Comparison of ENCODE assay signal across 9 mouse cellular contexts in the genomic region with DNA sequence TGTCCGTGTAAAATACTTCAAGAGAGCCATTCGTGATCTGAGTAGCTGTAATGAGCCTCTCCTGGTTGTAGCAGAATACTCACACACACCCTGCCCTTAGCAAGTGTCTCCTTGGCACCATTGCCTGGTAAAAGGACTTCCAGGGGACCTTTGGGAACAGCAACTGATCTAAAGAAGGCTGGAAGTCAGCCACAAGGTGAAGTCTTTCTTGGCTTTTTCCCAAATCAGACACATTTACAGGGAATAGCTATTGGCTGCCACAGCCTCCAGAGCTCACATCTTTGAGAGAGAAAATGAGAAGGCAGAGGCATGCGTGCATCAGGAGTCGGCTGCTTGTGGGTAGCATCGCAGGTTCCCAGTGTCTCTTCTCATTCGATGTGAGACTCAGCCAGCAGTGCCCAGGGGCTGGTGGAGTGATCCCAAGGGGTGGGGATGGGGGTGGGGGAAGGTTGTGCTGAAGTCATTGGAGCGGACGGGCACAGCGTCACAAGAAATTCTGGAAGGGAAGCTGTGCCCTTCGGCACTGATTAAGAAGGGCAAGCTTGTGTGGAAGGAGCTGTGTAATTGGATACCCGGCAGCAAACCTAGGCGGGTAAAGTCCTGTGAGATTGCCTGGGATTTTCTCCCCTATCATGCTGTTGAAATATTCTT.
A peak's percentile ranks its signal among the peaks of the same experiment; 100 is the strongest.
DNase-seq lines count a peak whose midpoint lies in the region; ATAC-seq and TF ChIP-seq lines count a peak whose summit lies in the region.
"Had no signal": no experiment of that assay in that cellular context is flagged by ENCODE, and none has a peak within 500 bp of the region (broad histone marks: within the 10 kb centered on the region; RNA-seq: fewer than 3 reads in every experiment).

No protein-coding gene starts in this region.

- H3K27ac ChIP-seq in heart, embryonic 13.5 days (replicated peaks): no peak overlapping the region
- 0 out of 2 replicates have a peak overlapping the region, but pooled peaks have one; percentile 4 for H3K27ac ChIP-seq in embryonic facial prominence, embryonic 12.5 days
- H3K27ac ChIP-seq in kidney, postnatal 0 days: no peak overlapping the region

- peaks cover 20% of the 10 kb centered on the region for H3K4me1 ChIP-seq in heart, embryonic 13.5 days
- H3K4me1 ChIP-seq in embryonic facial prominence, embryonic 12.5 days: peaks cover 33% of the 10 kb centered on the region
- no peaks in the 10 kb centered on the region; the same call in 1 of the 2 replicates for H3K4me1 ChIP-seq in kidney, postnatal 0 days (replicated peaks; ENCODE audit: insufficient read depth, low read length)

- no peak overlapping the region for H3K9ac ChIP-seq in heart, embryonic 13.5 days
- no peak overlapping the region for H3K9ac ChIP-seq in embryonic facial prominence, embryonic 12.5 days
- no peak overlapping the region for H3K9ac ChIP-seq in kidney, postnatal 0 days (ENCODE audit: low read depth, low read length)

- CTCF ChIA-PET in Patski (lab: Charles Lee): no interaction called here

- H3K4me2 ChIP-seq in heart, embryonic 13.5 days: peak overlapping the region; percentile 45
- peak overlapping the region; percentile 35 for H3K4me2 ChIP-seq in embryonic facial prominence, embryonic 12.5 days (replicated peaks)
- H3K4me2 ChIP-seq in kidney, postnatal 0 days (ENCODE audit: low read length): peak overlapping the region; percentile 29; the same call in 1 of the 2 replicates

- no peak for TF ChIP-seq CTCF in Patski (IDR thresholded peaks at IDR 0.05)
- TF ChIP-seq CTCF in kidney, postnatal 0 days (IDR thresholded peaks at IDR 0.05; ENCODE audit: low read depth): no peak

- no peaks in the 10 kb centered on the region for H3K36me3 ChIP-seq in heart, embryonic 13.5 days
- no peaks in the 10 kb centered on the region for H3K36me3 ChIP-seq in embryonic facial prominence, embryonic 12.5 days
- H3K36me3 ChIP-seq in kidney, postnatal 0 days (ENCODE audit: insufficient read depth, low read length): no peaks in the 10 kb centered on the region

- DNase-seq in heart, adult 8-10 months (ENCODE audit: low spot score): no peak
- DNase-seq in Patski (ENCODE audit: low read depth, low spot score): no peak
- DNase-seq in kidney, postnatal 0 days (ENCODE audit: low spot score): no peak
- DNase-seq in thymus, postnatal 25 days: no peak
- no peak for DNase-seq in gastrocnemius, adult 18-20 months (ENCODE audit: low spot score)
- DNase-seq in spleen, postnatal 4 days (ENCODE audit: low spot score in 2 of 2): no peak
- DNase-seq: adrenal gland, postnatal 25 days had no signal

- 41% methylated on average over 12 of the region's 12 CpGs for WGBS in heart, embryonic 13.5 days
- 13% methylated on average over 12 of the region's 12 CpGs for WGBS in embryonic facial prominence, embryonic 12.5 days
- 28% methylated on average over 12 of the region's 12 CpGs for WGBS in kidney, postnatal 0 days

- ATAC-seq in heart, embryonic 13.5 days (ENCODE audit: extremely low read depth, insufficient number of reproducible peaks, low FRiP score, low TSS enrichment): no peak
- ATAC-seq in Patski: peak; percentile 84
- ATAC-seq in embryonic facial prominence, embryonic 12.5 days (ENCODE audit: insufficient number of reproducible peaks, insufficient read depth, low FRiP score, low TSS enrichment): peak; percentile 69; the same call in 1 of the 2 replicates
- ATAC-seq in kidney, postnatal 0 days (replicated peaks; ENCODE audit: low FRiP score, low read depth): peak; percentile 76

- no peaks in the 10 kb centered on the region for H3K27me3 ChIP-seq in heart, embryonic 13.5 days (replicated peaks)
- no peaks in the 10 kb centered on the region for H3K27me3 ChIP-seq in Patski
- no peaks in the 10 kb centered on the region for H3K27me3 ChIP-seq in embryonic facial prominence, embryonic 12.5 days
- no peaks in the 10 kb centered on the region for H3K27me3 ChIP-seq in kidney, postnatal 0 days (ENCODE audit: insufficient read depth, low read length)

- no peak overlapping the region for H3K4me3 ChIP-seq in heart, embryonic 13.5 days
- H3K4me3 ChIP-seq in embryonic facial prominence, embryonic 12.5 days: no peak overlapping the region
- H3K4me3 ChIP-seq in kidney, postnatal 0 days (replicated peaks; ENCODE audit: low read depth, low read length): no peak overlapping the region

- no peaks in the 10 kb centered on the region for H3K9me3 ChIP-seq in heart, embryonic 13.5 days
- H3K9me3 ChIP-seq in embryonic facial prominence, embryonic 12.5 days: no peaks in the 10 kb centered on the region
- H3K9me3 ChIP-seq in kidney, postnatal 0 days (replicated peaks; ENCODE audit: low read length): no peaks in the 10 kb centered on the region

- in situ Hi-C loops in Patski (cut with MboI; ENCODE audit: low pct_unique_long_range_greater_than_20kb): no loop called here

- POLR2A ChIA-PET in Patski (lab: Charles Lee): interaction anchor here (1.0 kb wide), 1 partner anchor 72 kb away, joined by 3 read pairs; no protein-coding TSS in a partner anchor
